Mouse (Mus musculus): ENCODE measurements around the gene Plcd3. TPM values are rescaled to one million over a fixed set of nuclear protein-coding genes. Genes with fewer than 3 reads are reported as not detected.
A peak's percentile ranks its signal among the peaks of the same experiment; 100 is the strongest.

Gene Plcd3
- total and polyA plus RNA-seq, 3 experiments: 7.1 to 24.3 (median 11.3) TPM

DNA sequence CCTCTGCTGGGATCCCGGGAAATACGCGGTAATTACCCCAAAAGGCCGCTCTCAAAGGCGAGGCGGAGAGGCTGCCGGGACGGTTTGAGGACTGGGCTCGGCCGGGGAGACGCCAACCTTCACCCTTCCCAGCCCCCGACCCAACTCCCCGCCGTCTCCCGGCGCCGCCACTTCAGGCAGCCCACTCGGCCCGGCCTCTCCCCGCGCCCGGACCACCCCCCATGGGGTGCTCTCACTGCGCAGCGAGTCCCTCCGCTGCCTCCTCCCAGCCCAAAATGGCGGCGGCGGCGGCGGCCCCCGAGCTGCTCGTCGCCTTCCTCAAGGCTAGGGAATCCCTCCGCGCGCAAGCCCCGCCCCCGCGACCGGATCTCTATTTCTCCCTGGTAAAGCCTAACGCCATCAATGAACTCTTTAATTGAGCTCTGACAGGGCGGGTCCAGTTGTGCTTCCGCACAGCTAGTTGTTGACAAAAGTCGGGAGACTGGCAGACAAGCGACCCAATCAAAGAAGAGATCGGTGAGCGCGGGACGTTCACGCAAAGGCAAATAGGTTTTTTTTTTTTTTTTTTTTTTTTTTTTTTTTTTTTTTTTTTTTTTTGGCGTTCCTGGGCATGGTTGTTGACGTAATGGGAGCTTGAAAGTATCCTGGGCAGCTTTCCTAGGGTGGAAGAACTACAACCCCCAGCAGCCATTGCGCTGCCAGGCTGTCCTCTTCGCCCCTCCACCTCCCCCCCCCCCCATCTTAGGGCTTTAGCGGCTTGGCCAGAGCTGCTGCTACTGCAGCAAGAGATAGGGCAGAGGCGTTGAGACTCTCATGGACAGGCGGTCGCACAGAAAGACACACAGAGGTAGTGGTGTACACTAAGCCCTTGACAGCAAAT is 31.4 kb upstream of the Plcd3 start:
- TF ChIP-seq UBTF (IDR thresholded peaks at IDR 0.05; ENCODE audit: low read depth, low read length) (peak; percentile 96), MAFK (IDR thresholded peaks at IDR 0.05; ENCODE audit: insufficient replicate concordance, low read length) (no peak), SIN3A (IDR thresholded peaks at IDR 0.05; ENCODE audit: low read length) (peak; percentile 98), MAX (IDR thresholded peaks at IDR 0.05; ENCODE audit: low read length) (peak; percentile 40; the same call in 1 of the 2 replicates), JUN (IDR thresholded peaks at IDR 0.05; ENCODE audit: insufficient read depth, low read depth, low read length) (peak; percentile 83), POLR2A (IDR thresholded peaks at IDR 0.05; ENCODE audit: low read depth, low read length) (peak; percentile 83), MEF2A (IDR thresholded peaks at IDR 0.05; ENCODE audit: borderline replicate concordance, low read depth, low read length) (peak; percentile 64), NELFE (IDR thresholded peaks at IDR 0.05; ENCODE audit: low read depth, low read length) (peak; percentile 82), MXI1 (IDR thresholded peaks at IDR 0.05; ENCODE audit: low read depth, low read length) (0 out of 2 replicates have a peak, but pooled peaks have one; percentile 42), TBP (conservative IDR thresholded peaks at IDR 0.05; ENCODE audit: low read depth, low read length) (peak; percentile 57), GABPA (IDR thresholded peaks at IDR 0.05; ENCODE audit: insufficient replicate concordance, low read depth, low read length) (peak; percentile 62; the same call in 1 of the 2 replicates), PAX5 (IDR thresholded peaks at IDR 0.05; ENCODE audit: low read length) (no peak), CTCF (conservative IDR thresholded peaks at IDR 0.05 in 1 of 2, IDR thresholded peaks at IDR 0.05 in 1 of 2; ENCODE audit: low read depth in 2 of 2, low read length in 2 of 2) (no peak), RCOR1 (conservative IDR thresholded peaks at IDR 0.05; ENCODE audit: low read depth, low read length) (no peak; the same call in 1 of the 2 replicates), CHD1 (IDR thresholded peaks at IDR 0.05; ENCODE audit: low read depth, low read length) (no peak), USF2 (conservative IDR thresholded peaks at IDR 0.05; ENCODE audit: low read depth, low read length) (no peak), POLR2AphosphoS2 (IDR thresholded peaks at IDR 0.05; ENCODE audit: low read depth, low read length) (no peak; the same call in none of the 2 replicates), USF1 (IDR thresholded peaks at IDR 0.05; ENCODE audit: low read depth, low read length) (no peak), ZC3H11A (IDR thresholded peaks at IDR 0.05; ENCODE audit: low read depth, low read length) (no peak), CHD2 (IDR thresholded peaks at IDR 0.05; ENCODE audit: low read length) (peak; percentile 92), EP300 (IDR thresholded peaks at IDR 0.05; ENCODE audit: low read length) (no peak), MYC (IDR thresholded peaks at IDR 0.05; ENCODE audit: low read depth, low read length) (peak; percentile 81), ZNF384 (IDR thresholded peaks at IDR 0.05; ENCODE audit: low read depth, low read length) (peak; percentile 99), MAZ (IDR thresholded peaks at IDR 0.05; ENCODE audit: low read depth, low read length) (peak; percentile 96), ELF1 (IDR thresholded peaks at IDR 0.05; ENCODE audit: low read depth, low read length) (peak; percentile 93), ZKSCAN1 (IDR thresholded peaks at IDR 0.05; ENCODE audit: borderline replicate concordance, low read depth, low read length) (peak; percentile 48; the same call in 1 of the 2 replicates), ZMIZ1 (IDR thresholded peaks at IDR 0.05; ENCODE audit: low read depth, low read length) (peak; percentile 61; the same call in 1 of the 2 replicates), E2F4 (IDR thresholded peaks at IDR 0.05; ENCODE audit: insufficient replicate concordance, low read depth, low read length) (peak; percentile 99), IRF4 (IDR thresholded peaks at IDR 0.05; ENCODE audit: low read depth, low read length) (peak; percentile 49), ETS1 (conservative IDR thresholded peaks at IDR 0.05; ENCODE audit: low read depth, low read length) (peak; percentile 90), TCF12 (IDR thresholded peaks at IDR 0.05; ENCODE audit: low read depth, low read length) (peak; percentile 91), NRF1 (IDR thresholded peaks at IDR 0.05; ENCODE audit: low read depth, low read length) (peak; percentile 67), SMC3 (IDR thresholded peaks at IDR 0.05; ENCODE audit: low read depth, low read length) (no peak; the same call in 1 of the 2 replicates), RAD21 (IDR thresholded peaks at IDR 0.05; ENCODE audit: low read depth, low read length) (no peak), KAT2A (IDR thresholded peaks at IDR 0.05; ENCODE audit: insufficient replicate concordance, low read length) (peak; percentile 95), HCFC1 (IDR thresholded peaks at IDR 0.05; ENCODE audit: low read depth, low read length) (peak; percentile 93), JUND (conservative IDR thresholded peaks at IDR 0.05; ENCODE audit: low read depth, low read length) (peak; percentile 81), BHLHE40 (IDR thresholded peaks at IDR 0.05; ENCODE audit: low read depth, low read length) (peak; percentile 60)
- Histone ChIP-seq H3K27ac (ENCODE audit: insufficient read depth, low read depth) (peak overlapping the region; percentile 84), H3K4me2 (ENCODE audit: insufficient read depth, low read depth, poor library complexity, severe bottlenecking) (peak overlapping the region; percentile 86), H3K36me3 (replicated peaks in 1 of 2; ENCODE audit: control insufficient read depth in 1 of 2, insufficient read depth in 1 of 2, low read length in 1 of 2) (peaks cover 11 to 45% of the 10 kb centered on the region in 2 experiments), H3K9ac (ENCODE audit: insufficient read depth, low read depth) (peak overlapping the region; percentile 99), H3K4me3 (replicated peaks in 1 of 3; ENCODE audit: low read depth in 2 of 3, low read length in 2 of 3, poor library complexity in 1 of 3) (peak overlapping the region; percentile 84 to 93 (median 89)), H3K79me2 (replicated peaks; ENCODE audit: control insufficient read depth, extremely low read depth, insufficient read depth, poor library complexity, severe bottlenecking) (peaks cover 37% of the 10 kb centered on the region), H3K4me1 (ENCODE audit: control insufficient read depth in 1 of 2, insufficient read depth in 2 of 2) (peaks cover 6 to 51% of the 10 kb centered on the region in 2 experiments), H3K27me3 (replicated peaks) (no peaks in the 10 kb centered on the region), H3K9me3 (replicated peaks; ENCODE audit: low read length) (no peaks in the 10 kb centered on the region)
- dilution Hi-C loops (cut with MboI; ENCODE audit: extremely low pct_ligation_motif_present, extremely low pct_unique_long_range_greater_than_20kb, low sequenced_read_pairs) (no loop called here), in situ Hi-C loops (cut with MboI; ENCODE audit: low pct_ligation_motif_present, low pct_unique_long_range_greater_than_20kb, low sequenced_read_pairs) (no loop called here)
- DNase-seq (ENCODE audit: extremely low read depth): peak; percentile 100

All from CH12.LX (cell line).